Comparison of ENCODE assay signal across 17 mouse cellular contexts in genomic region chr5:115653776-115654175, GRCm38 (mm10).
"Had no signal": no experiment of that assay in that cellular context is flagged by ENCODE, and none has a peak within 500 bp of the region (broad histone marks: within the 10 kb centered on the region; RNA-seq: fewer than 3 reads in every experiment).

No protein-coding gene starts in this region.

- DNase-seq: kidney, adult 8-10 months; kidney, postnatal 10 days; kidney, postnatal 36 days; layer of hippocampus, adult 9-11 months; left cerebral cortex, postnatal 4 days; lung, embryonic 14.5 days; retina, postnatal 1 day had no signal

- H3K9me3 ChIP-seq: kidney, embryonic 15.5 days; limb, embryonic 12.5 days; limb, embryonic 15.5 days; midbrain, embryonic 13.5 days; neural tube, embryonic 13.5 days; stomach, embryonic 15.5 days had no signal

- H3K4me2 ChIP-seq: limb, embryonic 15.5 days; liver, embryonic 11.5 days; lung, embryonic 14.5 days; midbrain, embryonic 13.5 days; neural tube, embryonic 13.5 days; stomach, embryonic 15.5 days had no signal

- H3K9ac ChIP-seq: kidney, embryonic 15.5 days; limb, embryonic 12.5 days; limb, embryonic 15.5 days; liver, embryonic 14.5 days; liver, postnatal 0 days; lung, embryonic 14.5 days; midbrain, embryonic 13.5 days; neural tube, embryonic 13.5 days; stomach, embryonic 15.5 days had no signal

- H3K4me3 ChIP-seq: limb, embryonic 12.5 days; neural tube, embryonic 13.5 days; stomach, embryonic 15.5 days had no signal

- H3K36me3 ChIP-seq: kidney, embryonic 15.5 days; limb, embryonic 12.5 days; stomach, embryonic 15.5 days had no signal

- H3K27me3 ChIP-seq: kidney, embryonic 15.5 days; limb, embryonic 12.5 days; midbrain, embryonic 13.5 days; neural tube, embryonic 13.5 days; stomach, embryonic 15.5 days had no signal

- H3K27ac ChIP-seq: limb, embryonic 12.5 days; limb, embryonic 15.5 days; liver, embryonic 14.5 days; macrophage; midbrain, embryonic 13.5 days; neural tube, embryonic 13.5 days; stomach, embryonic 15.5 days had no signal
